Mouse (Mus musculus): ENCODE measurements around the gene Hist1h3e.

DNA sequence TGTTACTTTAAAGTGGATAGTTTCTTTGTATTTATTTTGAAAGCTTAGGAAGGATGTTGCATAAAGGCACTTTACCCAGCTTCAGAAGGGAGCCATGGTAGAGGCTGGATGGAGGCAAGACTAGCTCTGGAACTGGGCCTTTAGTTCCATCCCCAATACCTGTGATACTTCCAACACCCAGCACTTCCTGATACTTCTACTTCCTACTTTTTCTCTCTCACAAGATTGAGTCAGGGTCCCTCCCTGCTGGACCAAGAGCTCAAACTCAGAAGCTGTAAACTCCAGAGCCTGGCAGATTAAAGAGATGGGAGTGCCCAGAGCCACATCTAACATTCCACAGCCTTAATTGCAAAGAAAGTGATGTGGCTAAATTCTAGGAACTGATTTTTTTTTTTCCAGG is 22.2 kb upstream of the Hist1h3e start:
- no peak for TF ChIP-seq CTCF (IDR thresholded peaks at IDR 0.05; ENCODE audit: low read depth, low read length)
- TF ChIP-seq POLR2A (IDR thresholded peaks at IDR 0.05; ENCODE audit: insufficient read depth, low read length), result no peak

All from ES-Bruce4 (cell line).